Mouse (Mus musculus) hindbrain, embryonic 13.5 days (tissue): ENCODE measurements at regions not wholly inside any gene's neighbourhood (a gene's known extent, or its start where the extent isn't known, plus 50 kb on each side); places are given as distances from the start of the nearest gene placed in this dataset.

ENCODE experiments used
- ATAC-seq: fragments of 200-750 bp; cut with Nextera tagmentation; 2 replicates; pipeline ENCODE4 v1.8.0; 2017; ENCODE audit warnings: moderate TSS enrichment; ENCODE audit not compliant: low FRiP score
- H3K27ac ChIP-seq: fragments of 300-500 bp; sonication (generic); 2 replicates; pipeline ENCODE4 v1.5.1; 2015; ENCODE audit warnings: inconsistent platforms, mild to moderate bottlenecking, moderate library complexity
- H3K27me3 ChIP-seq: fragments of 300-500 bp; sonication (generic); 2 replicates; pipeline ENCODE4 v1.6.1; 2015; ENCODE audit warnings: mild to moderate bottlenecking, inconsistent platforms
- H3K36me3 ChIP-seq: fragments of 300-500 bp; sonication (generic); 2 replicates; pipeline ENCODE4 v1.6.1; 2015; ENCODE audit warnings: mild to moderate bottlenecking, inconsistent platforms
- H3K4me1 ChIP-seq: fragments of 300-500 bp; sonication (generic); replicated peaks from 2 replicates; pipeline ENCODE4 v1.6.1; 2015; ENCODE audit warnings: inconsistent platforms
- H3K4me2 ChIP-seq: fragments of 300-500 bp; sonication (generic); 2 replicates; pipeline ENCODE4 v1.6.1; 2015; ENCODE audit warnings: inconsistent platforms, mild to moderate bottlenecking, moderate library complexity
- H3K4me3 ChIP-seq: fragments of 300-500 bp; sonication (generic); 2 replicates; pipeline ENCODE4 v1.5.1; 2015; ENCODE audit warnings: mild to moderate bottlenecking, inconsistent platforms
- H3K9ac ChIP-seq: fragments of 300-500 bp; sonication (generic); 2 replicates; pipeline ENCODE4 v1.6.1; 2015; ENCODE audit warnings: mild to moderate bottlenecking, inconsistent platforms
- H3K9me3 ChIP-seq: fragments of 300-500 bp; sonication (generic); 2 replicates; pipeline ENCODE4 v1.6.1; 2016; ENCODE audit warnings: inconsistent platforms
- WGBS: fragments of 180-500 bp; shearing (Covaris S2); methylation state at CpG from one replicate; pipeline ENCODE4 v1.1.7; 2015; 5-methylcytosine and 5-hydroxymethylcytosine counted together

DNA sequence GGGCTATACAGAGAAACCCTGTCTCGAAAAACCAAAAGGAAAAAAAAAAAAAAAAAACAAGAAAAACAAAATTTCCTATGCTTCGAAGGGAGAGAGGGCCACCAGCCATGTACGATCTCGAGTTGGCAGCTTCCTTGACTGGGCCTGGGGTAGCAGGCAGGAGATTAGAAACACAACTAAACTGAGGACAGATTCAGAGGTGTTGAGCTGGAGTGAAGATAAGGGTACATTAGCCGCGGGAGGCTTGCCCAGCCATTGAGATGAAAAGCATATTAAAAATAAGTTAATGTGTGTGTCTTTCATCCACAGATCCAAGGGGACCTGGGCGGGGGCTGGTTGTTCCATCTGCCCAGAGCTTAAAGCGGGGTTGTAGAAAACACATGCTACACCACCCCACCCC lies 145.3 kb upstream of the Usp24 start:
- no peak overlapping the region for H3K4me3 ChIP-seq
- no peaks in the 10 kb centered on the region for H3K36me3 ChIP-seq
- no peak for ATAC-seq
- no peak overlapping the region for H3K27ac ChIP-seq
- no peaks in the 10 kb centered on the region for H3K4me1 ChIP-seq
- H3K9me3 ChIP-seq: no peaks in the 10 kb centered on the region
- no peaks in the 10 kb centered on the region for H3K27me3 ChIP-seq
- H3K9ac ChIP-seq: no peak overlapping the region
- WGBS: 94% methylated on average over 8 of the region's 8 CpGs
- no peak overlapping the region for H3K4me2 ChIP-seq

DNA sequence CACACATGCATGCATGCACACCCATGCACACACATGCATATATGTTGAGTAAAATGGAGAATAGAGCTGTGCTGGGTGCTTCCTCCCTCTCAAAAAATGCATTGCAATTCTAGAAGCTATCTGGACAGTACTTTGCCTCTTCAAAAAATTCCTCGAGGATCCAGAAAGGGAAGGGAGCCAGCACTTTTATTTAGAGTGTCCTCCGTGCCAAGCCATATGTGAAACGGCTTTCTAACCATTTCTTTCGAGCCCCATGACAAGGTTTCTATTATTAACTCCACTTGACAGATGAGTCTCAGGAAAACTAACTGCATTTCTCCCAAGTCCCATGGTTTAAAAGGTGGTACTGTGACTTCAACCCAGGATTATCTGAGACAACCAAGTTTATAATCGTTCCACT lies 140.7 kb upstream of the Usp24 start:
- no peak overlapping the region for H3K4me2 ChIP-seq
- H3K36me3 ChIP-seq: no peaks in the 10 kb centered on the region
- H3K4me1 ChIP-seq: no peaks in the 10 kb centered on the region
- H3K4me3 ChIP-seq: no peak overlapping the region
- no peak overlapping the region for H3K27ac ChIP-seq
- WGBS: 72% methylated on average over 5 of the region's 5 CpGs
- H3K9ac ChIP-seq: no peak overlapping the region
- no peaks in the 10 kb centered on the region for H3K27me3 ChIP-seq
- no peaks in the 10 kb centered on the region for H3K9me3 ChIP-seq
- ATAC-seq: no peak

GRCm38 (mm10) chr4:106185745-106186501 lies 130.1 kb upstream of the Usp24 start:
- no peaks in the 10 kb centered on the region for H3K4me1 ChIP-seq
- no peak overlapping the region for H3K4me2 ChIP-seq
- no peaks in the 10 kb centered on the region for H3K36me3 ChIP-seq
- no peak overlapping the region for H3K9ac ChIP-seq
- WGBS: 88% methylated on average over 13 of the region's 13 CpGs
- no peaks in the 10 kb centered on the region; the same call in 1 of the 2 replicates for H3K9me3 ChIP-seq
- H3K27me3 ChIP-seq: no peaks in the 10 kb centered on the region
- ATAC-seq: no peak
- H3K27ac ChIP-seq: no peak overlapping the region
- H3K4me3 ChIP-seq: no peak overlapping the region

DNA sequence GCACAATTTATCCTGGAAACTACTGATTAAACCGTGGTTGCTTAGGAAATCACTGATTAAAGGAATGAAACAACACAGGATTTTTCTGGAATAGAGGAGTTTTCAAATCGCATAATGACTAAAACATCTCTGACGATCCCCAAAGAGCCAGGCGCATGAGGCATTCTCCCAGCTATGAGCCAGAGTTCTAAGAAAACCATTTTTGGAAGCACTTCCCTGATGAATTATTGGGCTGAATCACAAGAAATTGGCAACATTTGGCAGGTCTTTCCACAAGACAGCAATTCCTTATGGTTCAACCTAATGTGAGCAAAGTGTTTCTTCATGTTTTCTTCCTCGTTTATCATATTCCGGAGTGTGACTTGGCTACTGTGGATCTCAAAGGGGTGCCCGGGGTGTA lies 129.3 kb upstream of the Usp24 start:
- H3K27me3 ChIP-seq: no peaks in the 10 kb centered on the region
- no peaks in the 10 kb centered on the region for H3K36me3 ChIP-seq
- ATAC-seq: no peak
- H3K4me1 ChIP-seq: no peaks in the 10 kb centered on the region
- H3K4me2 ChIP-seq: no peak overlapping the region
- no peaks in the 10 kb centered on the region; the same call in 1 of the 2 replicates for H3K9me3 ChIP-seq
- no peak overlapping the region for H3K4me3 ChIP-seq
- H3K9ac ChIP-seq: no peak overlapping the region
- 93% methylated on average over 7 of the region's 7 CpGs for WGBS
- H3K27ac ChIP-seq: no peak overlapping the region

DNA sequence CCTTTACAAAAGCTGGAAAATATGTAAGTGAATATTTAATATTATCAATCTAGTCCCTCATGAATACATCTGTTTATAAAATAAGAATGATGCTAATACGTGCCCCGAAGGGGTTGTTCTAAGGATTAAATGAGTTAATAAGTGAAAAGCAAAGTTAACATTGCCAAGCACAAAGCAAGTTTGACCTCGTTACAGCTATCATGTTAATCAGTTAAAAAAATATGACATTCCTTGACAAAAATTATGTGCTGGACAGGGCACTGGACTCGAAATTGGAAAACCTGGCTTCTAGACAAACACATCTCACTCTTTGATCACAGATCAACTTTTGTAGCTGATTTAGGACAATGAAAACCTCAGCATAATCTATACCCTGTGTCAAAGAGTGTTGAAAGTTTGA lies 125.8 kb upstream of the Usp24 start:
- Histone ChIP-seq H3K36me3 (no peaks in the 10 kb centered on the region), H3K4me2 (no peak overlapping the region), H3K27ac (no peak overlapping the region), H3K9ac (no peak overlapping the region), H3K4me1 (no peaks in the 10 kb centered on the region), H3K27me3 (no peaks in the 10 kb centered on the region), H3K4me3 (no peak overlapping the region), H3K9me3 (no peaks in the 10 kb centered on the region)
- ATAC-seq: no peak
- WGBS: 89% methylated on average over 4 of the region's 4 CpGs

DNA sequence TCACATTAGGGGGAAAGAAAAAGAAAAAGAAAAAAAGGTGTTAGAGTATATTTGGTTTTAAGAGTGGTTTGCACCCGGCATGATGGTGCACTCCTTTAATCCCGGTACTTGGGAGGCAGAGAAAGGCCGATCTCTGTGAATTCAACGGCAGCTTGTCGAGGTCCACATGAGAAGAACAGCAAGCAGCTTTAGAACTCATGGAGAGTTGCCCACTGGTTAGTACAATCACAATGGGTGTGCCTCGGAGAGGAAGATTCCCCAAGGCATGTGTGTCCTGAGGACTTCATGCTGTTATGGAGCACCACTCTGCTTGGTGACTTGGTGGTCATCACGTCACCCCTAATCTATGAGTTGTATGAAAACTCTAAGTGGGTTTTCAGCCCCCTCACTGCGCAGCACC lies 124.7 kb upstream of the Usp24 start:
- ATAC-seq: no peak
- 85% methylated on average over 8 of the region's 8 CpGs for WGBS
- H3K9me3 ChIP-seq: no peaks in the 10 kb centered on the region
- no peak overlapping the region for H3K4me2 ChIP-seq
- no peak overlapping the region for H3K9ac ChIP-seq
- H3K4me3 ChIP-seq: no peak overlapping the region
- H3K27ac ChIP-seq: no peak overlapping the region
- H3K4me1 ChIP-seq: no peaks in the 10 kb centered on the region
- no peaks in the 10 kb centered on the region for H3K36me3 ChIP-seq
- H3K27me3 ChIP-seq: no peaks in the 10 kb centered on the region

DNA sequence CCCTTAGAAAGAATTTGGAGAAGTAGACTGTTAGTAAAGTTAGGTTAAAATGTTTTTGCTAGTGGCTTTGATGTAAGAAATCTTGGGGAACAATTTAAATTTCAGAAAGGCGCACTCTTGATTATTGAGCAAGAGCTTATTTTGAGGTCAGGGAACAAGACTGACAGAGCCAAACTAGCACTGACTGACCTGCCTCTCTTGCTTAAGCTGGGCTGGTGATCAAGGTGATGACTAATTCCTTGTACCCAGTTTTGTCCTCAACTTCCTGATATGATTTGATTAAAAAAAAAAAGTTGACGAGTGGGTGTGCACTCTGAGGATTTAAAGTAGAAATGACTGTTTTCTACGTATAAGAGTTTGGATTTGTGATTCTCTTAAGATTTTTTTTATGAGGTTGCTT lies 124.2 kb upstream of the Usp24 start:
- no peak overlapping the region for H3K4me3 ChIP-seq
- no peak overlapping the region for H3K27ac ChIP-seq

GRCm38 (mm10) chr4:106193204-106193945 lies 122.6 kb upstream of the Usp24 start:
- no peaks in the 10 kb centered on the region for H3K9me3 ChIP-seq
- WGBS: 83% methylated on average over 3 of the region's 3 CpGs
- H3K4me2 ChIP-seq: no peak overlapping the region
- H3K36me3 ChIP-seq: no peaks in the 10 kb centered on the region
- no peaks in the 10 kb centered on the region for H3K27me3 ChIP-seq
- H3K9ac ChIP-seq: no peak overlapping the region
- ATAC-seq: no peak
- H3K4me1 ChIP-seq: no peaks in the 10 kb centered on the region
- no peak overlapping the region for H3K4me3 ChIP-seq
- no peak overlapping the region for H3K27ac ChIP-seq

More for the DNA sequence above, 124.2 kb upstream of the Usp24 start:
- Histone ChIP-seq H3K9me3 (no peaks in the 10 kb centered on the region), H3K4me1 (no peaks in the 10 kb centered on the region), H3K27me3 (no peaks in the 10 kb centered on the region), H3K4me2 (no peak overlapping the region), H3K9ac (no peak overlapping the region), H3K36me3 (no peaks in the 10 kb centered on the region)
- no peak for ATAC-seq
- WGBS: 94% methylated on average over 3 of the region's 3 CpGs

DNA sequence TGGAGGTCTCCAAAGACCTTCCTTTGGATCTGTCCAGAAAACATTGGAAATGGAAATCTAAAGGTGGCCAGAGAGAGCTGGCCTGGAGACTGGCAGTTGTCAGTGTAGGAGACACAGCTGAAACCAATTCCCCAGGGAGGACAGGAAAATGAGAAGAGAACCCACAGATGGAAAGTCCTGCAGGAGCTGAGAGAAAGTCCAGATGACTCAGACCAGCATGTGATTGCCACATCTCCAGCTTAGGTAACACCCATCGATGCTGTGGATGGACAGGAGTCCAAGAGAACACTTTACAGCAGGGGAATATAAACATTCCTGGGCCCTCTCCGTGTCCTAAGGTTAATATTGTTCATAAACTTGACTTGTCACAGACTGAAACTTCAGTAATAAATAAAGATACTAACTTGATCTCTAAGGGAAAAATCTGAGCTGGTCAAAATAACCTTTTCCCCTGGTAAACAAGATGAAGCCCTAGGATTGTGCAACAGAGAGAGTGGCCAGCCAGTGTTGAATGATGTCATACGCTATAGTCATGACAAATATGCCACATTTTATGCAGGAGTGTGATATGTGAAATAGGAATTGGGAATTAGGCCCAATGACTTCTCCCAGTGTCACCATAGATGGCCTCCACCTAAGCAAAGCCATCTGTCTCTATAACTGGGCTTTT lies 120.4 kb upstream of the Usp24 start:
- Histone ChIP-seq H3K9me3 (no peaks in the 10 kb centered on the region), H3K4me1 (peaks cover 15% of the 10 kb centered on the region), H3K27ac (no peak overlapping the region), H3K27me3 (no peaks in the 10 kb centered on the region), H3K36me3 (no peaks in the 10 kb centered on the region), H3K4me2 (no peak overlapping the region), H3K4me3 (no peak overlapping the region), H3K9ac (no peak overlapping the region)
- ATAC-seq: no peak
- WGBS: 78% methylated on average over 3 of the region's 3 CpGs

DNA sequence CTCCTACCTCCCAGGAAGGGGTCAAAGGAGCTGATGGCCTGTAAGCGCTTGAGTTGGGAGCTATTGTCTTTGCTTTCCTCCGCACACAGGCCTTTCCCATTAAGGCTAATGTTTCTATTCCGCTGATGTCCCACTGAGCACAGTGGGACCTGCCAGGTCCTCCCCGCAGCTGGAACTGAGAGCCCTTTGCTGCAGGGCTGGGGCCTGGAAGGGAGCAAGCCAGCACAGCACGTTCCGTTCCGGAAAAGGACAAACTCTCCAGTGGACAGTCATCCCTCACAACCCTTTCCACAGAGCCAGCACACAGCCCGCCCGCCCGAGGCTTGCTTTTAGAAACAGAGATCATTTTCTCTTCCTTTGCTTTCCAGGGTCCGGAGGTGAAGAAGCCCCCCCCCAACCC lies 116.2 kb upstream of the Usp24 start:
- 6% methylated on average over 11 of the region's 11 CpGs for WGBS
- Histone ChIP-seq H3K9ac (no peak overlapping the region), H3K4me1 (peaks cover 29% of the 10 kb centered on the region), H3K27ac (peak overlapping the region; percentile 64), H3K4me2 (peak overlapping the region; percentile 32), H3K27me3 (no peaks in the 10 kb centered on the region), H3K9me3 (no peaks in the 10 kb centered on the region), H3K4me3 (no peak overlapping the region), H3K36me3 (no peaks in the 10 kb centered on the region)
- no peak for ATAC-seq

- H3K36me3 ChIP-seq: no peaks in the 10 kb centered on the region
- peak overlapping the region; percentile 32; the same call in 1 of the 2 replicates for H3K4me2 ChIP-seq
- H3K4me1 ChIP-seq: peaks cover 29% of the 10 kb centered on the region
- no peak overlapping the region for H3K4me3 ChIP-seq
- H3K27me3 ChIP-seq: no peaks in the 10 kb centered on the region
- peak; percentile 62; the same call in 1 of the 2 replicates for ATAC-seq
- H3K9me3 ChIP-seq: no peaks in the 10 kb centered on the region
- 36% methylated on average over 6 of the region's 6 CpGs for WGBS
- H3K9ac ChIP-seq: no peak overlapping the region
- H3K27ac ChIP-seq: no peak overlapping the region
Measured at GRCm38 (mm10) chr4:106200241-106200640, 115.8 kb upstream of the Usp24 start.

DNA sequence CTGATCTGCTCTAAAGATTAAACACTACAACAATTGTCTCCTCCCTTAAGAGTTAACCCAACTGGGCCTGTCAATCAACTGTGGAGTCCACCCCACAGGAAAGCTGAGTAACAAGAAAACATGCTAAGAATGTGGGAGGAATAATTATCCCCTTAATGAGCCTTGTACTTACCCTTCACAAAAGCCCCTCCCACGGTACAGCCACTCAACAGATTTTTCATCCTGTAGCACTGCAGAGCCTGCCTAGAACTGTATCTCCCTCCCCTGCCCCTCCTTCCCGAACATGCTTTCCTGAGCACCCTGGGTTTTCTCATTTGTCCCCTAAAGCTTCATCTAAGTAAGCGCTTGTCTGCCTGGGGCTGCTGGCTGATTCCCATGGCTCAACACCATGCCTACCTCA lies 113.5 kb upstream of the Usp24 start:
- H3K27ac ChIP-seq: no peak overlapping the region
- peaks cover 29% of the 10 kb centered on the region for H3K4me1 ChIP-seq
- no peak overlapping the region for H3K9ac ChIP-seq
- H3K4me3 ChIP-seq: no peak overlapping the region
- no peak overlapping the region for H3K4me2 ChIP-seq
- H3K36me3 ChIP-seq: no peaks in the 10 kb centered on the region
- ATAC-seq: no peak
- H3K27me3 ChIP-seq: no peaks in the 10 kb centered on the region
- H3K9me3 ChIP-seq: no peaks in the 10 kb centered on the region
- 34% methylated on average over 3 of the region's 3 CpGs for WGBS
